Mouse (Mus musculus): ENCODE measurements around the gene Creb3.

DNA sequence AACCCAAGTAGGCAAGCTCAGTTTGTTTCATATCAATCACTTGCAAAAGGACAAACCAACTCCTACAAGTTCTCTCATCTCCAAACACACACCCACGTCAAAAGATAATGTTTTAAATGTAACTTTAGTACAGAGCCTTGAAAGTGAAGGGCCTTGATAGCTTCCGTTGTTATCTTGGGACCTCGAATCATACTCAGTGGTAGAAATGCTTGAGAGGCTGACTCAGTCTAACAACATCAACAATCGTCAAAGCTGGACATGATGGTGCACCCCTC lies 1.4 kb downstream of the Creb3 start:
- TF ChIP-seq CTCF (IDR thresholded peaks at IDR 0.05; ENCODE audit: low read depth) (no peak), EP300 (IDR thresholded peaks at IDR 0.05; ENCODE audit: low read depth) (no peak)
